9 mouse cellular contexts compared by ENCODE assay signal in genomic region chr11:11974591-11975255, GRCm38 (mm10).
A peak's percentile ranks its signal among the peaks of the same experiment; 100 is the strongest.
DNase-seq lines count a peak whose midpoint lies in the region; ATAC-seq and TF ChIP-seq lines count a peak whose summit lies in the region.
"Had no signal": no experiment of that assay in that cellular context is flagged by ENCODE, and none has a peak within 500 bp of the region (broad histone marks: within the 10 kb centered on the region; RNA-seq: fewer than 3 reads in every experiment).

No protein-coding gene starts in this region.

- peak; percentile 45 for ATAC-seq in G1E (ENCODE audit: extremely low read depth, insufficient number of reproducible peaks, low FRiP score, poor library complexity, severe bottlenecking)
- peak; percentile 48 for ATAC-seq in intestine, embryonic 15.5 days
- ATAC-seq in liver, embryonic 16.5 days (ENCODE audit: low read depth), result peak; percentile 34; the same call in 1 of the 2 replicates

- H3K9ac ChIP-seq in intestine, embryonic 15.5 days, result no peak overlapping the region
- H3K9ac ChIP-seq in liver, embryonic 16.5 days (ENCODE audit: low read depth, low read length), result no peak overlapping the region

- 41% methylated on average over 10 of the region's 10 CpGs for WGBS in intestine, embryonic 15.5 days
- 34% methylated on average over 10 of the region's 10 CpGs for WGBS in liver, embryonic 16.5 days (ENCODE audit: insufficient replicate concordance)

- H3K27me3 ChIP-seq in G1E (ENCODE audit: insufficient read depth, low read length), result peaks cover 43% of the 10 kb centered on the region
- H3K27me3 ChIP-seq in intestine, embryonic 15.5 days (replicated peaks), result no peaks in the 10 kb centered on the region
- no peaks in the 10 kb centered on the region for H3K27me3 ChIP-seq in liver, embryonic 16.5 days (ENCODE audit: control insufficient read depth, insufficient read depth, low read depth, low read length)

- peaks cover 11% of the 10 kb centered on the region for H3K9me3 ChIP-seq in G1E (replicated peaks)
- no peaks in the 10 kb centered on the region for H3K9me3 ChIP-seq in intestine, embryonic 15.5 days
- H3K9me3 ChIP-seq in liver, embryonic 16.5 days (replicated peaks; ENCODE audit: control insufficient read depth, low read length), result no peaks in the 10 kb centered on the region

- H3K4me1 ChIP-seq in G1E (ENCODE audit: insufficient read depth, low read depth, low read length), result peaks cover 15% of the 10 kb centered on the region; the same call in 1 of the 2 replicates
- peaks cover 3% of the 10 kb centered on the region; the same call in 1 of the 2 replicates for H3K4me1 ChIP-seq in intestine, embryonic 15.5 days (replicated peaks)
- H3K4me1 ChIP-seq in liver, embryonic 16.5 days (ENCODE audit: control insufficient read depth, low read depth, low read length), result peaks cover 3% of the 10 kb centered on the region

- 0 out of 2 replicates have a peak overlapping the region, but pooled peaks have one; percentile 20 for H3K4me2 ChIP-seq in intestine, embryonic 15.5 days (replicated peaks)
- no peak overlapping the region for H3K4me2 ChIP-seq in liver, embryonic 16.5 days (ENCODE audit: low read depth, low read length)

- H3K4me3 ChIP-seq in G1E (ENCODE audit: low read depth, low read length), result no peak overlapping the region; the same call in 1 of the 2 replicates
- no peak overlapping the region for H3K4me3 ChIP-seq in intestine, embryonic 15.5 days (replicated peaks)
- H3K4me3 ChIP-seq in liver, embryonic 16.5 days (ENCODE audit: low read depth, low read length), result no peak overlapping the region
- H3K4me3 ChIP-seq: erythroblast, embryonic 14.5 days had no signal

- no peak overlapping the region for H3K27ac ChIP-seq in intestine, embryonic 15.5 days
- H3K27ac ChIP-seq in liver, embryonic 16.5 days (ENCODE audit: low read length), result no peak overlapping the region

- no peak for TF ChIP-seq CTCF in G1E (IDR thresholded peaks at IDR 0.05; ENCODE audit: low read depth, low read length)

- H3K36me3 ChIP-seq in G1E (replicated peaks), result no peaks in the 10 kb centered on the region
- H3K36me3 ChIP-seq in intestine, embryonic 15.5 days, result peaks cover 4% of the 10 kb centered on the region; the same call in 1 of the 2 replicates
- H3K36me3 ChIP-seq in liver, embryonic 16.5 days (ENCODE audit: control insufficient read depth, insufficient read depth), result no peaks in the 10 kb centered on the region

- DNase-seq in layer of hippocampus, adult 11-12 months (ENCODE audit: low spot score), result peak; percentile 10
- DNase-seq in layer of hippocampus, postnatal 10 days (ENCODE audit: low spot score in 2 of 2), result no peak
- no peak for DNase-seq in G1E (ENCODE audit: low spot score)
- DNase-seq in embryo, embryonic 10 days (ENCODE audit: low spot score), result peak; percentile 65
- DNase-seq in right cerebral cortex, adult 2 months (ENCODE audit: low spot score in 2 of 2), result peak; percentile 16 to 38
- DNase-seq in urinary bladder, postnatal 10 days (ENCODE audit: low spot score), result no peak

Comparison
In these comparisons a context has a peak if more than half of its experiments do, and no peak if none do; other contexts are left out.
1. DNase-seq: peak in layer of hippocampus, adult 11-12 months (single experiment), embryo, embryonic 10 days (single experiment) and right cerebral cortex, adult 2 months (2 of 2); none in layer of hippocampus, postnatal 10 days (0 of 2), G1E (single experiment) and urinary bladder, postnatal 10 days (single experiment).
2. Peak in every context shown above with its lines, with median percentiles within 50 percentile points of each other: ATAC-seq.